Mouse (Mus musculus) liver, embryonic 14.5 days (tissue): ENCODE measurements around the gene Sh3glb2.

ENCODE experiments used
- CTCF ChIP-seq: IDR thresholded peaks from 2 replicates; pipeline ENCODE4 v1.5.1; 2016; ENCODE audit warnings: antibody characterized with exemption, low read depth, control low read depth
- EP300 ChIP-seq: IDR thresholded peaks from 2 replicates; pipeline ENCODE4 v1.6.1; 2016; ENCODE audit warnings: antibody characterized with exemption, low read depth

DNA sequence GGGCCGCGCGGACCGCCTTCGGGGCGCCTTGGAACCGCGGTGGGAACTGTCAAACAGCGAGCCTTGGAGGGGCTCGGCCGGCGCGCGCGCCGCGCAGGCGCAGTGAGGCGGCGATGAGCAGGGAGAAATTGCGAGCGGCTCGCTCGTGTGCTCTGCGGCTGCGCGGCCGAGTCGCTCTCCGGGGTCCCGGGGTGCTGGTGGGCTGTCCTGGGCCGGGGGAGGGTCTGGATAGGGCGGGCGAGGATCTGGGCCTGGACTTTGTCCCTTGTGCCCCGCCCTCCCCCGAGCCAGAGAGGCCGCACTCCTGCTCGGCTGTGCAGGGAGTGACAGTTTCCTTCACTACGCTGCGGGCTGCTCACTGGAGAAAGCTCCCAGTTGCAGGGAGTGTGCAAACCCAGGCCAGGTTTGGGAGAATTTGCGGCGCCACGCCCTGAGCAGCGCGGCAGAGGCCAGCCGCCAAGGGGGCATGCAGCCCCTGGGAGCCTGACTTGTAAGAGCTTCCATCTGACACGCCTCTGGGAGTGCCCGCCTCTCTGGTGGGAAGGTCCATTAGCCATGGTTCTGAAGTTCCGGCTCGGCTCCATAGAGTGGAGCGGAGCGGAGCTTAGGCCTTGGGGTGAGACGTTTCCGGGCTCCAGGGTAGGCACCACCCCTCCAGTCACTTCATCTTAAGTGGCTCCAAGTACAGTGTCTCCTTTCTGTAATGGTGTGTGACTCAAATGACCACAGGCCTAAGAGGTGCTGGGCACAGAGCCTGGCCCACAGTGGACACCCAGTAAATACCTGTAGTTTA lies 33.6 kb upstream of the Sh3glb2 start:
- TF ChIP-seq CTCF (no peak), EP300 (no peak)
